Mouse (Mus musculus): Measurements from ENCODE around the gene Unc5cl.
A peak's percentile ranks its signal among the peaks of the same experiment; 100 is the strongest.

GRCm38 (mm10) chr17:48467395-48468231 is 12.9 kb downstream of the Unc5cl start:
- peak; percentile 99 for TF ChIP-seq CTCF (IDR thresholded peaks at IDR 0.05; ENCODE audit: low read depth)
- no peak for TF ChIP-seq EP300 (IDR thresholded peaks at IDR 0.05; ENCODE audit: low read depth)

Measured in liver, embryonic 14.5 days (tissue).